Mouse (Mus musculus): ENCODE data around the gene Nupr1. TPM values are rescaled to one million over a fixed set of nuclear protein-coding genes. Genes with fewer than 3 reads are reported as not detected.

Nupr1 gene
- total and polyA plus RNA-seq, 3 experiments = 1.8 to 11.0 TPM; not detected in 1

- Histone ChIP-seq H3K79me2 (ENCODE audit: control insufficient read depth, insufficient read depth, low read length, poor library complexity) (no peaks in the 10 kb centered on the region), H3K9ac (ENCODE audit: control insufficient read depth, low read depth, low read length, poor library complexity, severe bottlenecking) (no peak overlapping the region), H3K27ac (ENCODE audit: control insufficient read depth, low read depth, low read length) (no peak overlapping the region), H3K4me1 (ENCODE audit: control insufficient read depth in 1 of 2, insufficient read depth in 2 of 2, low read length in 2 of 2) (peaks cover 4 to 8% of the 10 kb centered on the region in 2 experiments), H3K9me3 (replicated peaks; ENCODE audit: insufficient read depth, low read length) (no peaks in the 10 kb centered on the region), H3K4me3 (ENCODE audit: control insufficient read depth in 1 of 2, insufficient read depth in 1 of 2, low read depth in 2 of 2, low read length in 2 of 2) (no peak overlapping the region), H3K27me3 (ENCODE audit: control insufficient read depth in 1 of 2, insufficient read depth in 2 of 2, low read length in 2 of 2) (peaks cover 0 to 3% of the 10 kb centered on the region in 2 experiments; a peak in 2 of 4 replicates), H3K36me3 (ENCODE audit: control insufficient read depth in 1 of 2, insufficient read depth in 2 of 2, low read length in 2 of 2) (peaks cover 0 to 7% of the 10 kb centered on the region in 2 experiments; a peak in 2 of 4 replicates)
- peak; percentile 17 for DNase-seq (ENCODE audit: low read depth, low spot score)
- no peak for TF ChIP-seq NELFE (IDR thresholded peaks at IDR 0.05; ENCODE audit: low read depth, low read length)
- no peak for TF ChIP-seq USF1 (IDR thresholded peaks at IDR 0.05; ENCODE audit: low read depth, low read length)
- no peak for TF ChIP-seq MEF2A (IDR thresholded peaks at IDR 0.05; ENCODE audit: extremely low read depth, insufficient replicate concordance, low read depth, low read length, poor library complexity, severe bottlenecking)
- TF ChIP-seq TAL1 (IDR thresholded peaks at IDR 0.05; ENCODE audit: low read length) = no peak
- TF ChIP-seq POLR2AphosphoS2 (IDR thresholded peaks at IDR 0.05; ENCODE audit: low read length) = no peak
- no peak for TF ChIP-seq ELF1 (IDR thresholded peaks at IDR 0.05; ENCODE audit: low read depth, low read length)
- no peak for TF ChIP-seq UBTF (IDR thresholded peaks at IDR 0.05; ENCODE audit: borderline replicate concordance, insufficient read depth, low read depth, low read length)
- no peak for TF ChIP-seq BHLHE40 (IDR thresholded peaks at IDR 0.05; ENCODE audit: borderline replicate concordance, low read depth, low read length)
- TF ChIP-seq GATA1 (IDR thresholded peaks at IDR 0.05; ENCODE audit: low read depth, low read length) = no peak
- no peak for TF ChIP-seq MAZ (IDR thresholded peaks at IDR 0.05; ENCODE audit: low read depth, low read length)
- TF ChIP-seq RCOR1 (IDR thresholded peaks at IDR 0.05; ENCODE audit: low read depth, low read length) = no peak
- no peak for TF ChIP-seq POLR2A (IDR thresholded peaks at IDR 0.05; ENCODE audit: control insufficient read depth in 1 of 2, insufficient read depth in 1 of 2, low read depth in 1 of 2, low read length in 2 of 2, poor library complexity in 1 of 2)
- no peak for TF ChIP-seq MYB (IDR thresholded peaks at IDR 0.05; ENCODE audit: low read depth, low read length)
- TF ChIP-seq ZC3H11A (IDR thresholded peaks at IDR 0.05; ENCODE audit: low read depth, low read length) = no peak
Measured at GRCm38 (mm10) chr7:126596414-126596813, 34.2 kb downstream of the Nupr1 start.

DNA sequence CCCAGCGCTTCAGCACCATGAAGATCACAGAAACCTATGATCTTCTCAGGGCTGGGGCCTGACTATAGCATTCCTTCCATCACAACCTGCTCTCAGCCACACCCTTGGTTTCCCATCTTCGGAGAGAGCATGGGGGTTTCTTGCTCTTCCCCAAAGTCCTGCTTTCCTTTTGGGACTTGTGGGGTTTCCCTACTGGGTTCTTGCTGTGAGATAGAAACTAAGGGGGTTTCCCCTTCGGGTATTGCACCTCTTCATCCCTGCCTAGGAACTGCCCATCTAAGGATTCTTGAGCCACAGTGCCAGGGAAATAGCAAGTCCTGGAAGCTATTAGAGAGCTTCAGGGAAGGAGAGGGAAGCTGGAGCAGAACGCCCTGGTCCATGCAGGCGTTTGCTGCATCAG lies 34.8 kb downstream of the Nupr1 start:
- Histone ChIP-seq H3K79me2 (ENCODE audit: control insufficient read depth, insufficient read depth, low read length, poor library complexity) (no peaks in the 10 kb centered on the region), H3K27ac (ENCODE audit: control insufficient read depth, low read depth, low read length) (no peak overlapping the region), H3K9me3 (replicated peaks; ENCODE audit: insufficient read depth, low read length) (no peaks in the 10 kb centered on the region), H3K27me3 (ENCODE audit: control insufficient read depth in 1 of 2, insufficient read depth in 2 of 2, low read length in 2 of 2) (peaks cover 0 to 3% of the 10 kb centered on the region in 2 experiments; a peak in 2 of 4 replicates), H3K4me3 (ENCODE audit: control insufficient read depth in 1 of 2, insufficient read depth in 1 of 2, low read depth in 2 of 2, low read length in 2 of 2) (no peak overlapping the region), H3K4me1 (ENCODE audit: control insufficient read depth in 1 of 2, insufficient read depth in 2 of 2, low read length in 2 of 2) (peaks cover 4 to 8% of the 10 kb centered on the region in 2 experiments; a peak in 3 of 4 replicates), H3K36me3 (ENCODE audit: control insufficient read depth in 1 of 2, insufficient read depth in 2 of 2, low read length in 2 of 2) (peaks cover 0 to 7% of the 10 kb centered on the region in 2 experiments; a peak in 2 of 4 replicates), H3K9ac (ENCODE audit: control insufficient read depth, low read depth, low read length, poor library complexity, severe bottlenecking) (no peak overlapping the region)
- TF ChIP-seq MYB (IDR thresholded peaks at IDR 0.05; ENCODE audit: low read depth, low read length) = no peak
- no peak for TF ChIP-seq POLR2AphosphoS5 (IDR thresholded peaks at IDR 0.05; ENCODE audit: borderline replicate concordance, low read depth, low read length)
- TF ChIP-seq GABPA (IDR thresholded peaks at IDR 0.05; ENCODE audit: low read depth, low read length) = no peak
- TF ChIP-seq NELFE (IDR thresholded peaks at IDR 0.05; ENCODE audit: low read depth, low read length) = no peak
- no peak for TF ChIP-seq MXI1 (IDR thresholded peaks at IDR 0.05; ENCODE audit: low read depth, low read length)
- TF ChIP-seq KAT2A (conservative IDR thresholded peaks at IDR 0.05; ENCODE audit: low read depth, low read length) = no peak
- DNase-seq (ENCODE audit: low read depth, low spot score) = no peak

Data from MEL (cell line).